Comparison of ENCODE assay signal across 8 mouse cellular contexts in genomic region chr15:27680997-27681396, GRCm38 (mm10). TPM values are rescaled to one million over a fixed set of nuclear protein-coding genes. Genes with fewer than 3 reads are reported as not detected.
DNase-seq lines count a peak whose midpoint lies in the region; ATAC-seq lines count a peak whose summit lies in the region.

No protein-coding gene starts in this region.

- H3K4me3 ChIP-seq in neural tube, embryonic 11.5 days (ENCODE audit: low read depth, low read length): peak overlapping the region; percentile 71
- peak overlapping the region; percentile 71 for H3K4me3 ChIP-seq in embryonic facial prominence, embryonic 15.5 days (replicated peaks)
- H3K4me3 ChIP-seq in intestine, embryonic 16.5 days (ENCODE audit: low read length): peak overlapping the region; percentile 72
- peak overlapping the region; percentile 83 for H3K4me3 ChIP-seq in midbrain, embryonic 15.5 days

- no peak for ATAC-seq in neural tube, embryonic 11.5 days (ENCODE audit: insufficient read depth, low FRiP score, low TSS enrichment)
- no peak; the same call in 1 of the 2 replicates for ATAC-seq in embryonic facial prominence, embryonic 15.5 days (ENCODE audit: insufficient number of reproducible peaks, low FRiP score, low TSS enrichment, low read depth)
- peak; percentile 42; the same call in 1 of the 2 replicates for ATAC-seq in intestine, embryonic 16.5 days
- no peak; the same call in 1 of the 2 replicates for ATAC-seq in midbrain, embryonic 15.5 days (replicated peaks)
- no peak for ATAC-seq in megakaryocyte-erythroid progenitor cell, adult 5-6 weeks (replicated peaks; ENCODE audit: low FRiP score, low TSS enrichment, poor library complexity, severe bottlenecking)

- H3K4me2 ChIP-seq in neural tube, embryonic 11.5 days (ENCODE audit: low read depth): peak overlapping the region; percentile 49
- H3K4me2 ChIP-seq in embryonic facial prominence, embryonic 15.5 days (replicated peaks): peak overlapping the region; percentile 86
- peak overlapping the region; percentile 91 for H3K4me2 ChIP-seq in intestine, embryonic 16.5 days (ENCODE audit: low read depth, low read length)
- H3K4me2 ChIP-seq in midbrain, embryonic 15.5 days: peak overlapping the region; percentile 93

- H3K9ac ChIP-seq in neural tube, embryonic 11.5 days (ENCODE audit: low read length): peak overlapping the region; percentile 62
- peak overlapping the region; percentile 62 for H3K9ac ChIP-seq in embryonic facial prominence, embryonic 15.5 days
- peak overlapping the region; percentile 76 for H3K9ac ChIP-seq in intestine, embryonic 16.5 days (ENCODE audit: low read depth, low read length)
- H3K9ac ChIP-seq in midbrain, embryonic 15.5 days: peak overlapping the region; percentile 65

- peaks cover 2% of the 10 kb centered on the region; the same call in 1 of the 2 replicates for H3K27me3 ChIP-seq in neural tube, embryonic 11.5 days (ENCODE audit: control insufficient read depth, insufficient read depth, low read length)
- H3K27me3 ChIP-seq in embryonic facial prominence, embryonic 15.5 days: no peaks in the 10 kb centered on the region
- H3K27me3 ChIP-seq in intestine, embryonic 16.5 days (replicated peaks; ENCODE audit: control insufficient read depth, insufficient read depth, low read length): no peaks in the 10 kb centered on the region
- 0 out of 2 replicates have a peak, but pooled peaks cover 4% of the 10 kb centered on the region for H3K27me3 ChIP-seq in midbrain, embryonic 15.5 days (replicated peaks)

- H3K9me3 ChIP-seq in neural tube, embryonic 11.5 days (ENCODE audit: control insufficient read depth, low read length): no peaks in the 10 kb centered on the region
- H3K9me3 ChIP-seq in embryonic facial prominence, embryonic 15.5 days (replicated peaks): no peaks in the 10 kb centered on the region
- H3K9me3 ChIP-seq in intestine, embryonic 16.5 days (ENCODE audit: control insufficient read depth, low read length): no peaks in the 10 kb centered on the region
- no peaks in the 10 kb centered on the region for H3K9me3 ChIP-seq in midbrain, embryonic 15.5 days

- no peak for DNase-seq in neural tube, embryonic 11.5 days (ENCODE audit: low spot score)
- no peak for DNase-seq in neural tube, embryonic 10.5 days (ENCODE audit: extremely low spot score, low spot score)
- DNase-seq in adrenal gland, postnatal 10 days: no peak
- no peak for DNase-seq in cerebellum, adult 9-11 months

- 0 out of 2 replicates have a peak, but pooled peaks cover 3% of the 10 kb centered on the region for H3K4me1 ChIP-seq in neural tube, embryonic 11.5 days (ENCODE audit: control insufficient read depth, insufficient read depth, low read length)
- H3K4me1 ChIP-seq in embryonic facial prominence, embryonic 15.5 days: peaks cover 5% of the 10 kb centered on the region; the same call in 1 of the 2 replicates
- peaks cover 7% of the 10 kb centered on the region for H3K4me1 ChIP-seq in intestine, embryonic 16.5 days (ENCODE audit: control insufficient read depth, insufficient read depth, low read length)
- peaks cover 21% of the 10 kb centered on the region for H3K4me1 ChIP-seq in midbrain, embryonic 15.5 days

- H3K27ac ChIP-seq in neural tube, embryonic 11.5 days (ENCODE audit: low read depth, low read length): no peak overlapping the region
- H3K27ac ChIP-seq in embryonic facial prominence, embryonic 15.5 days (replicated peaks): peak overlapping the region; percentile 73
- H3K27ac ChIP-seq in intestine, embryonic 16.5 days (ENCODE audit: low read length): no peak overlapping the region
- H3K27ac ChIP-seq in midbrain, embryonic 15.5 days: peak overlapping the region; percentile 35; the same call in 1 of the 2 replicates

- no peaks in the 10 kb centered on the region for H3K36me3 ChIP-seq in neural tube, embryonic 11.5 days (ENCODE audit: control insufficient read depth, insufficient read depth, low read length)
- H3K36me3 ChIP-seq in embryonic facial prominence, embryonic 15.5 days: no peaks in the 10 kb centered on the region
- no peaks in the 10 kb centered on the region for H3K36me3 ChIP-seq in intestine, embryonic 16.5 days (ENCODE audit: control insufficient read depth, insufficient read depth, low read length)
- no peaks in the 10 kb centered on the region for H3K36me3 ChIP-seq in midbrain, embryonic 15.5 days (replicated peaks)

- 3% methylated on average over 26 of the region's 28 CpGs for WGBS in neural tube, embryonic 11.5 days
- 3% methylated on average over 28 of the region's 28 CpGs for WGBS in embryonic facial prominence, embryonic 15.5 days
- 2% methylated on average over 28 of the region's 28 CpGs for WGBS in intestine, embryonic 16.5 days
- 3% methylated on average over 28 of the region's 28 CpGs for WGBS in midbrain, embryonic 15.5 days

RNA-seq across cellular contexts. Expression of gene Otulinl, which starts 0.4 kb away (rescaled TPM):
- 8.0 and 9.8 TPM in 2 replicates for polyA plus RNA-seq in neural tube, embryonic 11.5 days (2014; fragmentation: Nextera tagmentation; extraction: Ambion mirVana)
- 27.5 and 32.0 TPM in 2 replicates for polyA plus RNA-seq in embryonic facial prominence, embryonic 15.5 days (2015; fragmentation: Nextera tagmentation; extraction: Ambion mirVana)
- polyA plus RNA-seq in intestine, embryonic 16.5 days (2015; fragmentation: Nextera tagmentation; extraction: Ambion mirVana): 10.7 and 11.0 TPM in 2 replicates
- polyA plus RNA-seq in midbrain, embryonic 15.5 days (2015; fragmentation: Nextera tagmentation; extraction: Ambion mirVana): 9.7 and 13.3 TPM in 2 replicates
- total RNA-seq in megakaryocyte-erythroid progenitor cell, adult 5-6 weeks (2014; fragmentation: Nextera tagmentation): 6.9 and 12.7 TPM in 2 replicates
- total RNA-seq in megakaryocyte-erythroid progenitor cell, adult 5-6 weeks (2017): 3.6 and 4.0 TPM in 2 replicates
- 1 to 10 TPM; 7.6 to 8.4 TPM for total RNA-seq in adrenal gland, postnatal 10 days (2021)

RNA-seq across cellular contexts. Expression of gene Otulin, which starts 50.5 kb away (rescaled TPM):
- 32.8 and 34.6 TPM in 2 replicates for polyA plus RNA-seq in neural tube, embryonic 11.5 days (2014; fragmentation: Nextera tagmentation; extraction: Ambion mirVana)
- 29.7 and 34.8 TPM in 2 replicates for polyA plus RNA-seq in embryonic facial prominence, embryonic 15.5 days (2015; fragmentation: Nextera tagmentation; extraction: Ambion mirVana)
- 4.7 and 17.1 TPM in 2 replicates for polyA plus RNA-seq in intestine, embryonic 16.5 days (2015; fragmentation: Nextera tagmentation; extraction: Ambion mirVana)
- 22.3 and 24.2 TPM in 2 replicates for polyA plus RNA-seq in midbrain, embryonic 15.5 days (2015; fragmentation: Nextera tagmentation; extraction: Ambion mirVana)
- 36.3 and 51.2 TPM in 2 replicates for total RNA-seq in megakaryocyte-erythroid progenitor cell, adult 5-6 weeks (2014; fragmentation: Nextera tagmentation)
- total RNA-seq in megakaryocyte-erythroid progenitor cell, adult 5-6 weeks (2017): 31.0 and 32.2 TPM in 2 replicates
- 10 to 100 TPM; 32.8 to 35.7 TPM for total RNA-seq in adrenal gland, postnatal 10 days (2021)

Comparison
In these comparisons a context has a peak if more than half of its experiments do, and no peak if none do; other contexts are left out.
1. H3K27ac ChIP-seq: peak in embryonic facial prominence, embryonic 15.5 days (single experiment) and midbrain, embryonic 15.5 days (single experiment); none in neural tube, embryonic 11.5 days (single experiment) and intestine, embryonic 16.5 days (single experiment).
2. Peak in every context shown above with its lines, with median percentiles within 50 percentile points of each other: H3K4me2 ChIP-seq, H3K4me3 ChIP-seq and H3K9ac ChIP-seq.